Mouse (Mus musculus): Measurements from ENCODE around the gene B4galt3.

DNA sequence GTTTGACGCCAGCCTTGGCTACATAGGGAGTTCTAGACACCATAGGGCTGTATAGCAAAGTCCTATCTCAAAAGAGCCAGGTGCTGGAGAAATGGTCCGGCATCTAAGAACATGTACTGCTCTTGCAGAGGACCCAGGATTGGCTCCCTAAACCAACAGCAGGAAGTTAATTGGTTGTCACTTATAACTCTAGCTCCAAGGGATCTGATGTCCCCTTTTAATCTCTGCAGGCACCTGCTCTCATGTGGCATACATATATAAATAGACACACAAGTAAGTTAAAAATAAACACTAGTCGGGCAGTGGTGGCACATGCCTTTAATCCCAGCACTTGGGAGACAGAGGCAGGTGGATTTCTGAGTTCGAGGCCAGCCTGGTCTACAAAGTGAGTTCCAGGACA lies 34.3 kb upstream of the B4galt3 start:
- TF ChIP-seq CTCF (IDR thresholded peaks at IDR 0.05; ENCODE audit: extremely low read depth, insufficient read length, insufficient replicate concordance, low read depth, low read length) = no peak
- no peak for TF ChIP-seq POLR2A (IDR thresholded peaks at IDR 0.05; ENCODE audit: low read depth, low read length)
